Mouse (Mus musculus) kidney, postnatal 25 days (tissue): ENCODE data around the gene Cyb561d1.

Experiments
- DNase-seq, 2 experiments: peaks; one replicate each; pipeline ENCODE4 v3.0.0; 2021; ENCODE audit warnings: mixed read lengths in 2 of 2

The Cyb561d1 gene

DNA sequence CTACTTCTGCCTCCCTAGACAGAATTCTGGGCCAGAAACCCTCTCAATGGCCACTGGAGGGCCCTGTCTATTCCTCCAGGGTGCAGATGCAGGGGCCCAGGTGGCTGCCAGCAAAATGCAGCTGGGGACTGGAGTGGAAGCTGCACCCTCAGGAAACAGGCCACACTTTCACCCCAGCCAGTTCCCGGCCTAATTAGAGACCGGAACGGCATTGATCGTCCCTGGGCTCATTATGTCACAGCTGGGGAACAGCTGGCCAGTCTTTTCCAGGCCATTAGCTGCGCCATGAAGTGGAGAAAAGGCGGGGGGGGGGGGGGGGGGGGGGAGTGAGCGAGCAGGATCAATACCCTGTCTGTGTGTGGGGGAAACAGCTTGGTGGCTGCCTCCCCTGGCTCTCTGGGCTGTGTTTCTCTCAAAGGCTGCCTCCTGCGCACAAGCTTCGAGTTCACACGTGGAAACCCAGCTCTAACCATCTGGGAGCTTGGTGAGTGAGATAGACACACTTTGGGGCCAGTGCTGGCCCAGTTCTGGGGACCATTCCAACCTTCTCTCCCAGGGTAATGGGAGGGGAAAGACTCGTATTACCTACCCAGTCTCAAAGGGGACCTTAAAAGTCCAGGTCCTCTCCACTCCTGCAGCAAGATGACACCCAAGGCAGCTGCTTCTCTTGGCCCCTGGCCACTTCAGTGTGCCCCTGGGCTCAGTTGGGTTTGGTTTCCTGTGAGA is 34.4 kb downstream of the Cyb561d1 start:
- peak; percentile 35 to 62 for DNase-seq

DNA sequence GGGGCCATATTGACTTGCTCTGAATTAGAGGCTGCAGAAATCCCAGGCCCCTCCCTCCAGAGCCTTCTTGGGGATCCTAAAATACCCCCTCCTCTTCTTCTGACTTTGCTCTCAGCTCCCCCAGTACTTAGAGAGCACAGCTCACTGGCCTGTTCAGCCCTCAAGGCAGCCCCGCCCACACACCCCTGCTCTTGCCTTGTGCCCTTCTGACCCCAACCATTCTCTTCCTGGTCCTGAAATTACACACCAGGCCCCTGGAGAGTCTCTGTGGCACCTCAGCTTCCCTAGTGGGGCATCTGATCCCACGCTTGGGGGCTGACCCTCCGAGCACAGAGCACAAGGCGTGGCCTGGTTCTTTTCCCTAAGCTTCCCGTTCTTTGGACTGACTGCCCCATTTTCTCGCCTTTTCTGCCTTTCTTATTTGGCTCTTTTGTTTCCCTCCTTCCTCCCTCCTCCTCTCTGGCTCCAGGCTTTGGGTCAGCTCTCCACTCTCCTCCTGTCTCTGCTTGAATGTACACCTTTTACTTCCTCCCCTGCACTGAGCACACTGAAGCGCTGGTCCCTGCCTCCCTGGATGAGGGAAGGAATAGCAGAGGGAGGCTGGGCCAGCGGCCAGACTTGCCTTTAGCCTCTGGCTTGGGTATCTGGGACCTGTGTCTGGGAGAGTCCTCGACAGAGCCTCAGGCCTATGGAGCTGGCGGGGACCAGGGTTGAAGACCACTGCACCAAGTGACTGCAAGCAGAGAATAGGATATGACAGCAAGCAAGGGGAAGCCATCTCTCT is 35.3 kb downstream of the Cyb561d1 start:
- DNase-seq, result no peak

DNA sequence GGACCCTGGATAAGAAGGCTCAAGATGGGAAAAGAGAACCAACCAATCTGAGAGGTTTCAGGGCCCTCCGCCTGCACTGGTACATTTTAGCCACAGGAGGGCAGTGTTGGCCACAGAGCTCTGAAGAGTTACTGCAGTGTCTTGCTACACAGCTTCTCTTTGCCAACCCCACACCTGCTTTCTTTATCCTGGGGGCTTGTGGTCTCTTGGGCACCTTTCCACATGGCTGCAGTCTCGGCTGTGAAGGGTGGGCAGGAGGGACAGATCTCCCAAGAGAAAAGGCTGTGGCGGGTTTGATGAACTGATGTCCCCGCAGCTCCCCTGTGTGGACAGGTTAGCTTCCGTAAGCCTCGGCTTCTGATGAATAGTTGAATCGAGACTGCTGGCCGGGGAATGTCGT is 36.2 kb downstream of the Cyb561d1 start:
- DNase-seq, result peak; percentile 73 to 75

DNA sequence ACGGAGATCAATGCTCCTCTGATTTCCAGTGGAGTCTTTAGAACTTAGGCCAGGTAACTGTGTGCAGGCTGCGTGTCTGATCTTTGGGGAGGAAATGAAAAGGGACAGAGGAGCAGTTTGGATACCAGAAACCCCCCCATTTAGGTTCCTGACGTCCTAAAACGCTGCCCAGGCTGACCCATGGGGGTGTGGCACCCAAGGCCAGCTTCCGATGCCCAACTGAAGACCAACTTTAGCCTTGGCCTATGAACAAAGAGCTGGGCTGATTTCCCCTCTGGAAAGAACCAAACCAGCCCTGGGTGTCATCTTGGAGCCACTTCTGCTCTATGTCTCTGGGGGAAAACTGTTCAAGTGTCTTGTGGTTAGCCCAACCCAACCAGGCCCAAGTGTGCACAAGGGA is 36.9 kb downstream of the Cyb561d1 start:
- no peak for DNase-seq

DNA sequence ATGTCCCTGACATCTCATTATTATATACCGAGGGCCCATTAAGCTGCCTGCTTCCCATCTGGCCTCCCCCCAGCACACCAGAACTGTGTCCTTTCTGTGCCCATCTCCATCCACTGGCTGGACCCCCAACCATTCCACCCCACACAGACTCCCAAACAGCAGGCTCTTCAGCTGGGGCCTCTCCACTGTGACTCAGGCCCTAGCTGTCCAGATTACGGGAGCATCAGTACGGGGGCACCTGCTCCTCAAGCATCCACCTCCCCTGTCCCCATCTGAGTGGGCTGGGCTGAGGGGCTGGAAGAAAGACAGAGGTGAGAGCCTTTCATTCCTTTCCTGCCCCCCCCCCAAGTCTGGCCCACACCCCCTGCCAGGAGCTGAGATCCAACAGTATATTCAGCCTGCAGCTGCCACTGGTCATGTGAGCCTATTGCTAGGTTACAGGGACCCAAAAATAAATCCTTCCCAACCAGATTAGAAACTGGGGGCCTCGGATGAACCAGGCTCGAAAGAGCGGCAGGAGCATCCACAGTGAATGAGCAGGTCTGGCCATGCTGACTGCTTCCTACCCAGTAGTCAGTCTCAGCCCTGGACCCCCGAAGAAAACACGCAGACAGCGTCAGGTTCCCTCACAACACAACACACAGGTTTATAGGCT is 42.5 kb downstream of the Cyb561d1 start:
- DNase-seq, result no peak

DNA sequence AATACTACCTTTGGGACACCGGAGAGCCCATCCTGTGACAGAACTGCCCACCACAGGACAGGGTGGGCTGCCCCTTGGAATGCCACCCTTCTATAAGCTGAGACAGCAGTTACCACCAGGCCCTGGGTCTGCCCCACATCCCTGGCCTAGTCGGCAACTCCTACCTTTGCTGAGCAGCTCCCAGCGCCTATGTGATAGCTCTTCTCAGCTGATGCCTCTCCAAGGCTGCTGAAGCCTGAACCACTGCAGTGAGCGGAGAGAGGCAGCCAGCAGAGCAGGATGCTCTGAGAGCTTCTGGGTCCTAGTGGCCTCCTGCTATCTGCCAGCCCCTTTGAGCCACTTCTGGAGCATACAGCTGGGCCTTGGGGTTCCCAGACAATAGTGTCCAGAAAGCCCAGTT is 46.4 kb downstream of the Cyb561d1 start, which contains the start of gene Gpr61:
TSS of gene Gpr61 (minus strand) at position 227 of the 400 bp plus-strand sequence.
- no peak for DNase-seq

DNA sequence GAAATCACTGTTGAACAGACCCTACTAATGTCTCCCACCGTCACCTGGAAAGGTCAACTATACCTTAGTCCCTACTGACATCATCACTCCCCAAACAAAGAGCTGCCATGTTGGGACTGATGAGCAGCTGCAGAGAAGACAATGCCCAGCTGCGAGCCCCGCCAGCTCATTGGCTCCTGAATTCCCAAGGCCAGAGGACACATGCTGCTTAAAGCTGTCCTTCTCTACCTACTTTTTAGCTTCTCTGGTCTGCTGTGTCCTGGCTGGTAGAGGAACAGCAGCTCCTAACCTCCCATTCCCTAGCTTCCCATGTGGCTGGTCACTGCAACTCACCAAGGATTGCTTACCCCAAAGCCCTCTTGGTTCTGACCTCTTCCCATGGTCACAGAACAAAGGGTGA is 48.7 kb downstream of the Cyb561d1 start:
- DNase-seq, result no peak

DNA sequence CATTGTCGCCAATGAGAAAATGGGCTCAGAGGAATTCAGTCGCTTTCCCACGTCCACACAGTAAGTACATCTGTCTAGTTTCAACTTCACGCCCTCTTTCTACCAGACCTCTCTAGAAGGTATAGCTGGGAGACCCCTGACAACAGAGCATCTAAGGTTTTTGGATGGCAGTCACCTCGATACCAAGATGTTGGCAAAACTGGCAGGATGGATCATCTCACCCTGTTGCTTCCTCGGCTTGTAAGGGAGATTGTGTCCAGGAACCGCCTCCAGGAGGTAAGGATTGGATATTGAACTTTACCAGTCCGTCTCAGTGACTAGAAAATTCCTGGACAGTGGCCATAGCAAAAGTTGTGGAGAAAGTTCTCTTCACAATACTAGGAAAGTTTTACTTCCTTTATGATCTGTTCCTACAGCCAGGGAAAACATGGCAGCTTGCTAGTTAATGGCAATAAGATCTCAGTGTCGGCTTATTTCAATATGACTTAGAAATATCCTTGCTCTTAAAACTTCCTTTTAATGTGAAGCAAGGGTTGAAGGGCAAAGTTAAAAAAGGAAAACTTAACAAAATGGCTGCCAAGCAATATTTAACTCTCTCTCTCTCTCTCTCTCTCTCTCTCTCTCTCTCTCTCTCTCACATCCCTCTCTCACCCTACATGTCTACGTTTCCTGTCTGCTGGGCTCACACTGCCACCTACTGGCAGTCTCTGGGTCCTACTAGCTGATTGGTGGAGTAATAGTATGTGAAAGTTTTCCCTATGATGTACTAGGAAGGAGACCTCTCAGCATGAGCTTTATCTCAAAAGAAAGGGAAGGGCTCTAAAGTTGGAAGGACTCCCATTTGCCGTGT is 53.4 kb downstream of the Cyb561d1 start:
- DNase-seq, result peak; percentile 89 to 96

DNA sequence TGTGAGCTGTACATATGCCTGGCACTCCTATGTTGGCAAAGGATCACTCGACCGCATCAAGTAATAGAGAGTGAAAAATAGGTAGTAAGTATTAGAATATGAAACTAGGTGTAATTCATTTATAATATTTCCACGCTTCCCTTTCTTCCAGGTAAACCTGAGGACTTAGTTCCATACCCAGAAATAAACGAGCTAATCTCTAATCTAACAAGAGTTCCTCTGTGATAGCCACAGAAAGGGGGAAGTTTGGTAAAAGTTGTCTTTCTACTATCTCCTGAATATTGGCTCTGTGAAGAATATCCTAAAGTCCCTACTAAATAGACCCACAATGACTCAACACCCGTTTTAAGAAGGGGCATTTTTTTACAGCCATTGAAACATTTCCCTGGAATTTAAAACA is 54.3 kb downstream of the Cyb561d1 start:
- DNase-seq, result no peak
